Mouse (Mus musculus) neural tube, embryonic 10.5 days (tissue): ENCODE results near the gene Fxyd7.

Source experiments
- DNase-seq: peaks from one replicate; pipeline ENCODE4 v3.0.0-alpha.2; 2017; ENCODE audit warnings: low spot score; ENCODE audit errors: extremely low spot score

Fxyd7 gene

DNA sequence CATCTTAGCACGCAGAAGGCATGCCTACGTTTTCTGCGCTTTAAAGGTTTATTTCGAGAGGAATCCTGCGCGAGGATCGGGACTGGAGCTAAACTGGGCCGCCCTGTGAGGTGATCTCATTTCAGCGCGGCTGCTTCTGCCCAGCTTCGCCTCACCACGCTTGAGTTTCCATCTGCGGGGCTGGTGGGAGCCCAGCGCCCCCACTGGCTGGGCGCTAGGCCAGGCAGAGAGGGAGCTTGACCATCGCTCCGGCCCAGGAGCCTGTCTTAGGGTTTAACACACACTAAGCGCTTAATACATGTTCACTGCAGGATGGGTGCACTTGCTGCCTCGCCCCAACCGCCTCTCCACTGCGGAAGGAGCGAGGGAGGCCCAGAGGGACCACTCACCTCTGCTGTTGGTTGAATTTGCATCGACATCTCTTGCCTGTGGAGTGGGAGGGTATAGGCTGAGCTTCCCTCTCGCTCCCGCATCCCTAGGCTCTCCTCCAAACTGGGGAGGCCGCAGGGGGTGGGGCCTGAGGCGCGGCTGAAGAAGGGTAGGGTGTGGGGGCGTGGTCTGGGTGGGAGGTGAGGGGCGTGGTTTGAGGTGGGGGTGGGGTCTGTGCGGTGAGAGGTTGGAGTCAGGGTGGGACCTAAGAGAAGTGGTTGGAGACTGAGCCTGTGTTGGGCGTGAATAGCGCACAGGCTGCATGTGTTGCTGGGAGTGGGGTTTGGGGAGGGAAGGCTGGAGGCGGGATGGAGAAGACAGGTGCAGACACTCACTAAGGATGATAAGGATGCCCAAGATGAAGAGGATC, 1.6 kb upstream of the Fxyd7 start:
- peak; percentile 48 for DNase-seq

DNA sequence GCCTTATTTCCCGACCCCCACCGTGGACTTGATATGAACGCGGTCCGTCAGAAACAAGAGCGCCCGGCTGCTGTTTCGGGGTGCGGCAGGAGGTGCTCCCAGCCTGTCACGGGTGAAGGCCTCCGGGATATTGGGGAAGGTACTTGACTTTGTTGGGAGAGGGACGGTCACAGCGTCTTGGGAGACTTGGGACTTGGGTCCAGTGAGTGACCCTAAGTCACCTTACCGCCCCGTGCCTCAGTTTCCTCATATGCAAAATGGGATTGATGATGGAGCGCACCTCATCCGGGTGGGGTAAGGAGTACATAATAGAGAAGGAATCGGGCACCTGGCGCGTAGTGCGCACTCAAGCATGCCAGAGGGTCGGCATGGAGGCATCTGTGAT, 976 bp upstream of the Fxyd7 start:
- DNase-seq = no peak

DNA sequence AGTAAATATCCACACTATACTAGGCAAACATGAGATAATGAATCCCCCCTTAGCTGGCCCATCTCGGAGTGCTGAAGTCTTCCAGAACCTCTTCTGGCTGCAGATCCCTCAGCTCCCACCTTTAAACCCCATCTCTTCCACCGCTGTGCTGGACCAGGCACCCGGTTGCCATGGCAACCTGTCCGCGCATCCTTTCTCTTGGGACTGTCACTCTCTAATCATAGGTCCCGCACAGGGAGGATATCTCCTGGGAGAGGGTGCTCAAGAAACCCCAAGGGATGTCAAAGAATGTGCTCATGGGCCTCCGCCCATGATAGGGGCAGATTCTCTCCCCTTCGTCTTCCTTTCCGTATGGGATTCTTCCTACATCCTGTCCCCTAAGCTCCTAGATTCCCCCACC, 346 bp downstream of the Fxyd7 start:
- DNase-seq = no peak

DNA sequence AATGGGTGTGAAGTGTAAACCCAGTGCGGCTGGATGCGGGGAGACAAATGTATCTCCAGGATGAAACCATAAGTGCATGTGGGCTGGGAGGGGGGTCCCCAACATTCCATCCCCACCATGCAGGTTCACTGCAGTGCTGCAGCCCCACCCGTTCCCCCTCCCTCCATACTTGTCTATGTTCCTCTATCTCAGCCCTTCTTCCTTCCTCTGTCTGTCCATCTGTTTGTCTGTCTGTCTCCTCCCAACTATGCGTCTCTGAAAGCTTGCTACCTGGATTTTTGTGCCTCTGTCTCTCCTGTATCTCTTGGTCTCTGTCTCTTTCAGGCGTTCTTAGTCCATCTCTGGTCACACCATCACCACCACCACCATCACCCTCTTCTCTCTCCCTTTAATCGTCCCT, 780 bp downstream of the Fxyd7 start:
- DNase-seq = no peak

- no peak for DNase-seq
These were observed 1.4 kb downstream of the Fxyd7 start for GRCm38 (mm10) chr7:31049846-31050281.

GRCm38 (mm10) chr7:31049135-31049845, 2.0 kb downstream of the Fxyd7 start:
- DNase-seq = no peak

GRCm38 (mm10) chr7:31042431-31042910, 8.8 kb downstream of the Fxyd7 start, which contains the start of gene Fxyd5:
Gene Fxyd5 (minus strand): TSS chr7:31042481.
- DNase-seq = no peak

GRCm38 (mm10) chr7:31041662-31042315, 9.5 kb downstream of the Fxyd7 start:
- peak; percentile 13 for DNase-seq

DNA sequence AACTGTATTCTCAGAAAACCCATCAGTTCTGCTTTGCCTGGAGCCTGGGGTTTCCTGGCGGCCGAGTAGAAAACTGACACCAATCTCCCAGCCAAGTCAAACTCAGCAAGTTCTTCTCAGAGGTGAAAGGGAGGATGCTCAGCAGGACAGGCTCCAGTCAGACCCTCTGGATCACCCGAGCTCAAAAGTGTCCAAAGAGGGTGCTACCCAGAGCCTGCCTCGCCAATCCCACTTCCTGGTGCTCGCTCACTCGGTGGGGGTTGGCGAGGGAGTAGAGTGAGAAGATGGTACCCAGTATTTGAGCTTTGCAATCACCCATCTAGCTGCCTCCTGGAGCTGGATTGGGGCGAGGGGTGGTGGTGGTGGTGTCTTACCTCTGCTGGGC, 10.3 kb downstream of the Fxyd7 start:
- DNase-seq = no peak

GRCm38 (mm10) chr7:31040281-31041022, 10.8 kb downstream of the Fxyd7 start:
- no peak for DNase-seq

- DNase-seq = no peak
These were observed 12.3 kb downstream of the Fxyd7 start for GRCm38 (mm10) chr7:31039011-31039410.

GRCm38 (mm10) chr7:31037675-31038074, 13.6 kb downstream of the Fxyd7 start:
- no peak for DNase-seq

DNA sequence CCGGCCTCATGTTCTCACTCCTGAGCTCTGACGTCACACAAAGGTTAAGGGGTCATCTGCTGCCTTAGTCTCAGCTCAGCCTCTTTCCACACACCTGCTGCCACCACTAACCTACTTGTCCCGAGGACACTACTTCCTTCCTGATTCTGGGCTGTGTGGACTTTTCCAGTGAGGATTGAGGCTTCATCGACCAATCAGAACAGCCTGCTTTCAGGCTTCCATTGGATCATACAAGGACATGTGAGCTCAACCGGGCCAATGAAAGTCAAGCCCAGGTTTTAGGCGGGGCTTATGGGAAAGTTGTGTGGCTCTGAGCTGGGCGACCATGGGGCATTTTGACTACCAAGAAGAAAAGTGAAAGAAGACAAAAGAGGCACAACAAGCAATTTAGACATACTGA, 14.3 kb downstream of the Fxyd7 start:
- no peak for DNase-seq

DNA sequence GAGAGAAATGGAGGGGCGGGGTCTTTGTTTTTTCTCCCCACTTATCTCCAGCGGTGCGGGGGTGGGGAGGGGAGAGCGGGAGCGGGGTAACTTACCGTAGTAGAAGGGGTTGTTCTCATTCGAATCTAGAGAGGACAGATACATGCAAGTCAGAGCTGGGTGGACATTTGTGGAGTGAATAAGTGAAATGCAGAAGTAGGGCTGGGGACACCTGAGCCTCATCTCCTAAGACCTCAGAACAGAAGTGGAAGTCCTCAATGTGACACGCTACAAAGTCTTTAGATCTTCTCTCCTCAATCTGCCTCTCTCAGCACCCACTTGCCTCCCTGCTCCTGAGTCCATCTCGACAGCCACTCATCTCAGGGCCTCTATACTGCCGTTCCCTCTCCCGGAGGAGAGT, 16.0 kb downstream of the Fxyd7 start:
- DNase-seq = no peak

GRCm38 (mm10) chr7:31034789-31035188, 16.5 kb downstream of the Fxyd7 start:
- no peak for DNase-seq

GRCm38 (mm10) chr7:31033409-31034165, 17.7 kb downstream of the Fxyd7 start:
- DNase-seq = no peak

- no peak for DNase-seq
These were observed 19.5 kb downstream of the Fxyd7 start for GRCm38 (mm10) chr7:31031731-31032130.

DNA sequence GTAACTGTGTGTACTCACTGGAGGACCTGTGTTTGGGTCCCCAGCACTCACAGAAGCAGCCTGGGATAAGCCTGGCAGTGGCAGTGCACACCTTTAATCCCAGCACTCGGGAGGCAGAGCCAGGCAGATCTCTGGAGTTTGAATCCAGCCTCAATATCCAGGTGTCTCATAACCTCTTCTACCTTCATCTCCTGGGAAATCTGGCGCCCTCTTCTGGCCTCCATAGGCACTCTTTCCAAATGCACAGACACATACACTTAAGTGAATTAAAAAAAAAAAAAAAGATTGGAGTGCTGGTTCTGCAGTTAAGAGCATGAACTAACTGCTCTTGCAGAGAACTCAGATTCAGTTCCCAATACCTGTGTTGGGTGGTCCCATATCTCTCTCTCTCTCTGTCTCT, 20.6 kb downstream of the Fxyd7 start:
- no peak for DNase-seq

DNA sequence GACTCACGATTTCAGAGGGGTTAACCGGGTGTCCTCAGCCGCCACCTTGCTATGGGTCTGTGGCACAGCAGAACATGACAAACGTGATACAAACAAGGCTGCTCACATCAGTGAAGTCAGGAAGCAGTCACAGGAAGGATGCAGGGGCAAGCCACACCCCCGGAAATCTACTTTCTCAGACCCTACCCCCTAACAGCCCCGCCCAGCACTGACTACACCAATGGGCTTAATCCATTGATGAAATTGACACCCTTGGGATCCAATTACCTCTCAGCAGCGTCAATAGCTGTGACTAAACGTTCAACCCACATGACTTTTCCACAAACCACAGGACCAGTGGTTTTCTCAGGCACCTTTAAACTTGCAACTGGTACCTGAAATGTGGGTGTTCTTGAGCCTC, 22.7 kb downstream of the Fxyd7 start:
- DNase-seq = no peak

GRCm38 (mm10) chr7:31017104-31017901, 34.0 kb downstream of the Fxyd7 start:
- no peak for DNase-seq
